Mouse (Mus musculus) CH12.LX (cell line): ENCODE measurements around the gene Gal3st2. TPM values are rescaled to one million over a fixed set of nuclear protein-coding genes. Genes with fewer than 3 reads are reported as not detected.

Source experiments
- DNase-seq: peaks from one replicate; pipeline ENCODE4 v3.0.0-alpha.2; 2013; ENCODE audit errors: extremely low read depth
- H3K27ac ChIP-seq: 2 replicates; pipeline ENCODE4 v1.5.1; 2012; ENCODE audit warnings: low read depth, mild to moderate bottlenecking, control low read depth, moderate library complexity; ENCODE audit not compliant: insufficient read depth
- H3K27me3 ChIP-seq: replicated peaks from 2 replicates; pipeline ENCODE3; 2012; ENCODE audit warnings: inconsistent platforms
- H3K36me3 ChIP-seq, 2 experiments: replicated peaks in 1 of 2; 2 replicates each; pipeline versions ENCODE3 to v1.6.1; 2012; ENCODE audit warnings: inconsistent platforms in 1 of 2, low read length in 1 of 2, mild to moderate bottlenecking in 1 of 2, mixed read lengths in 1 of 2, moderate library complexity in 1 of 2; ENCODE audit not compliant: control insufficient read depth in 1 of 2, insufficient read depth in 1 of 2
- H3K4me1 ChIP-seq, 2 experiments: 2 replicates each; pipeline ENCODE4 v1.6.1; 2012; ENCODE audit warnings: inconsistent platforms in 1 of 2, moderate library complexity in 1 of 2; ENCODE audit not compliant: insufficient read depth in 2 of 2, control insufficient read depth in 1 of 2
- H3K4me2 ChIP-seq: 2 replicates; pipeline ENCODE4 v1.6.1; 2012; ENCODE audit warnings: low read depth, mild to moderate bottlenecking, control low read depth; ENCODE audit not compliant: poor library complexity, insufficient read depth, severe bottlenecking
- H3K4me3 ChIP-seq, 3 experiments: fragments of 150-350 bp in 1 of 3; sonication (generic) in 1 of 3; replicated peaks in 1 of 3; 2 replicates each; pipeline versions ENCODE3 to v1.5.1; 2011 to 2012; ENCODE audit warnings: low read depth in 2 of 3, low read length in 2 of 3, mild to moderate bottlenecking in 2 of 3, moderate library complexity in 2 of 3, control low read depth in 1 of 3, improper control_type of control experiment in 1 of 3, inconsistent platforms in 1 of 3, mixed read lengths in 1 of 3; ENCODE audit not compliant: poor library complexity in 1 of 3
- H3K79me2 ChIP-seq: replicated peaks from 2 replicates; pipeline ENCODE4 v1.6.1; 2012; ENCODE audit warnings: mild to moderate bottlenecking, moderate library complexity; ENCODE audit not compliant: control insufficient read depth, poor library complexity, insufficient read depth, severe bottlenecking; ENCODE audit errors: extremely low read depth
- H3K9ac ChIP-seq: 2 replicates; pipeline ENCODE4 v1.6.1; 2012; ENCODE audit warnings: low read depth, mild to moderate bottlenecking, control low read depth, moderate library complexity; ENCODE audit not compliant: insufficient read depth
- H3K9me3 ChIP-seq: replicated peaks from 2 replicates; pipeline ENCODE3; 2012; ENCODE audit warnings: low read length, inconsistent platforms, mixed read lengths
- BHLHE40 ChIP-seq: IDR thresholded peaks from 2 replicates; pipeline ENCODE4 v1.6.1; 2011; ENCODE audit warnings: mild to moderate bottlenecking, low read depth, low read length, improper control_type of control experiment
- CHD1 ChIP-seq: IDR thresholded peaks from 2 replicates; pipeline ENCODE4 v1.6.1; 2012; ENCODE audit warnings: low read depth, low read length, improper control_type of control experiment, inconsistent platforms
- CHD2 ChIP-seq: IDR thresholded peaks from 2 replicates; pipeline ENCODE4 v1.6.1; 2011; ENCODE audit warnings: low read length, improper control_type of control experiment
- CTCF ChIP-seq, 2 experiments: IDR thresholded peaks in 1 of 2; conservative IDR thresholded peaks in 1 of 2; 2 replicates each; pipeline ENCODE4 v1.5.1; 2011 to 2012; ENCODE audit warnings: low read depth in 2 of 2, low read length in 2 of 2, improper control_type of control experiment in 1 of 2, inconsistent platforms in 1 of 2, mild to moderate bottlenecking in 1 of 2, moderate library complexity in 1 of 2
- E2F4 ChIP-seq: IDR thresholded peaks from 2 replicates; pipeline ENCODE4 v1.6.1; 2011; ENCODE audit warnings: low read depth, low read length, improper control_type of control experiment; ENCODE audit not compliant: insufficient replicate concordance
- ELF1 ChIP-seq: IDR thresholded peaks from 2 replicates; pipeline ENCODE4 v1.6.1; 2014; ENCODE audit warnings: low read depth, mild to moderate bottlenecking, inconsistent platforms, low read length, improper control_type of control experiment
- EP300 ChIP-seq: IDR thresholded peaks from 2 replicates; pipeline ENCODE4 v1.6.1; 2011; ENCODE audit warnings: low read length, improper control_type of control experiment
- GABPA ChIP-seq: IDR thresholded peaks from 2 replicates; pipeline ENCODE4 v1.6.1; 2012; ENCODE audit warnings: low read depth, low read length, improper control_type of control experiment, inconsistent platforms; ENCODE audit not compliant: insufficient replicate concordance
- IRF4 ChIP-seq: IDR thresholded peaks from 2 replicates; pipeline ENCODE4 v1.6.1; 2014; ENCODE audit warnings: low read depth, mild to moderate bottlenecking, inconsistent platforms, low read length, improper control_type of control experiment
- JUN ChIP-seq: IDR thresholded peaks from 2 replicates; pipeline ENCODE4 v1.6.1; 2011; ENCODE audit warnings: low read depth, mild to moderate bottlenecking, low read length, improper control_type of control experiment, moderate library complexity; ENCODE audit not compliant: insufficient read depth
- MAFK ChIP-seq: IDR thresholded peaks from 2 replicates; pipeline ENCODE4 v1.6.1; 2011; ENCODE audit warnings: low read length, improper control_type of control experiment; ENCODE audit not compliant: insufficient replicate concordance
- MAX ChIP-seq: IDR thresholded peaks from 2 replicates; pipeline ENCODE4 v1.6.1; 2011; ENCODE audit warnings: low read length, improper control_type of control experiment
- MAZ ChIP-seq: IDR thresholded peaks from 2 replicates; pipeline ENCODE4 v1.6.1; 2012; ENCODE audit warnings: low read depth, mild to moderate bottlenecking, inconsistent platforms, low read length, improper control_type of control experiment, moderate library complexity
- MEF2A ChIP-seq: IDR thresholded peaks from 2 replicates; pipeline ENCODE4 v1.6.1; 2014; ENCODE audit warnings: low read depth, mild to moderate bottlenecking, inconsistent platforms, low read length, improper control_type of control experiment, borderline replicate concordance
- MXI1 ChIP-seq: IDR thresholded peaks from 2 replicates; pipeline ENCODE4 v1.6.1; 2011; ENCODE audit warnings: mild to moderate bottlenecking, low read depth, low read length, improper control_type of control experiment
- MYC ChIP-seq: IDR thresholded peaks from 2 replicates; pipeline ENCODE4 v1.6.1; 2011; ENCODE audit warnings: low read depth, mild to moderate bottlenecking, improper control_type of control experiment, low read length
- NELFE ChIP-seq: IDR thresholded peaks from 2 replicates; pipeline ENCODE4 v1.6.1; 2011; ENCODE audit warnings: low read depth, low read length, improper control_type of control experiment
- NRF1 ChIP-seq: IDR thresholded peaks from 2 replicates; pipeline ENCODE4 v1.6.1; 2014; ENCODE audit warnings: low read depth, mild to moderate bottlenecking, inconsistent platforms, low read length, improper control_type of control experiment, moderate library complexity
- PAX5 ChIP-seq: IDR thresholded peaks from 2 replicates; pipeline ENCODE4 v1.6.1; 2012; ENCODE audit warnings: low read length, inconsistent platforms, mixed read lengths
- POLR2A ChIP-seq: IDR thresholded peaks from 2 replicates; pipeline ENCODE4 v1.6.1; 2011; ENCODE audit warnings: low read depth, mild to moderate bottlenecking, improper control_type of control experiment, low read length
- POLR2AphosphoS2 ChIP-seq: IDR thresholded peaks from 2 replicates; pipeline ENCODE4 v1.6.1; 2011; ENCODE audit warnings: low read depth, low read length, improper control_type of control experiment
- RAD21 ChIP-seq: IDR thresholded peaks from 2 replicates; pipeline ENCODE4 v1.6.1; 2011; ENCODE audit warnings: low read depth, mild to moderate bottlenecking, low read length, improper control_type of control experiment, moderate library complexity
- RCOR1 ChIP-seq: conservative IDR thresholded peaks from 2 replicates; pipeline ENCODE4 v1.6.1; 2012; ENCODE audit warnings: low read depth, mild to moderate bottlenecking, inconsistent platforms, low read length, improper control_type of control experiment
- TBP ChIP-seq: conservative IDR thresholded peaks from 2 replicates; pipeline ENCODE4 v1.6.1; 2011; ENCODE audit warnings: low read depth, low read length, improper control_type of control experiment
- TCF12 ChIP-seq: IDR thresholded peaks from 2 replicates; pipeline ENCODE4 v1.6.1; 2014; ENCODE audit warnings: low read depth, mild to moderate bottlenecking, inconsistent platforms, low read length, improper control_type of control experiment
- UBTF ChIP-seq: IDR thresholded peaks from 2 replicates; pipeline ENCODE4 v1.6.1; 2012; ENCODE audit warnings: low read depth, mild to moderate bottlenecking, inconsistent platforms, low read length, improper control_type of control experiment, moderate library complexity
- USF1 ChIP-seq: IDR thresholded peaks from 2 replicates; pipeline ENCODE4 v1.6.1; 2014; ENCODE audit warnings: low read depth, mild to moderate bottlenecking, inconsistent platforms, low read length, improper control_type of control experiment
- ZC3H11A ChIP-seq: IDR thresholded peaks from 2 replicates; pipeline ENCODE4 v1.6.1; 2012; ENCODE audit warnings: low read depth, mild to moderate bottlenecking, inconsistent platforms, low read length, improper control_type of control experiment
- ZKSCAN1 ChIP-seq: IDR thresholded peaks from 2 replicates; pipeline ENCODE4 v1.6.1; 2012; ENCODE audit warnings: low read depth, inconsistent platforms, low read length, improper control_type of control experiment, borderline replicate concordance
- ZMIZ1 ChIP-seq: IDR thresholded peaks from 2 replicates; pipeline ENCODE4 v1.6.1; 2012; ENCODE audit warnings: low read depth, mild to moderate bottlenecking, inconsistent platforms, low read length, improper control_type of control experiment
- ZNF384 ChIP-seq: IDR thresholded peaks from 2 replicates; pipeline ENCODE4 v1.6.1; 2012; ENCODE audit warnings: low read depth, low read length, improper control_type of control experiment, inconsistent platforms
- dilution Hi-C: fragments of 300-500 bp; cut with MboI; formaldehyde crosslinking; loops from 2 replicates; pipeline ENCODE4 v1.14.3; 2020; ENCODE audit warnings: low sequenced_read_pairs; ENCODE audit not compliant: extremely low pct_unique_long_range_greater_than_20kb, extremely low pct_ligation_motif_present
- in situ Hi-C: fragments of 300-500 bp; cut with MboI; formaldehyde crosslinking; loops from 3 replicates; pipeline ENCODE4 v1.14.3; 2019; ENCODE audit warnings: low sequenced_read_pairs, low pct_ligation_motif_present, low pct_unique_long_range_greater_than_20kb, mixed read lengths
- polyA plus RNA-seq: library from polyadenylated mRNA; unstranded; fragments of >175 nt; gene quantifications from 2 replicates; pipeline ENCODE4 v1.2.1, GENCODE M21; 2012; ENCODE audit warnings: low read depth; ENCODE audit not compliant: insufficient read length
- total RNA-seq, 2 experiments: library from RNA; depleted of rRNA; stranded (reverse); fragments of 300-350 nt in 1 of 2; fragments of >200 nt in 1 of 2; gene quantifications; 2 replicates each; pipeline ENCODE4 v1.2.3; 2012 to 2014

Gene Gal3st2
- total and polyA plus RNA-seq, 3 experiments: 0.04 TPM; not detected in 2

- DNase-seq: no peak
- dilution Hi-C loops (no loop called here), in situ Hi-C loops (no loop called here)
- peak within 1 kb of the TSS; percentile 84 for H3K9ac ChIP-seq
- H3K4me3 ChIP-seq: peak within 1 kb of the TSS; percentile 41 to 78 (median 56)
- H3K36me3 ChIP-seq: peaks cover 4 to 43% of the 10 kb centered on the region in 2 experiments
- TF ChIP-seq UBTF: no peak
- TF ChIP-seq ELF1: no peak
- no peak for TF ChIP-seq MAZ
- no peak for TF ChIP-seq TBP
- TF ChIP-seq POLR2A: no peak
- no peak for TF ChIP-seq TCF12
- no peak for TF ChIP-seq NRF1
- TF ChIP-seq CHD2: no peak
- TF ChIP-seq ZMIZ1: no peak
- no peak for TF ChIP-seq ZNF384
- TF ChIP-seq POLR2AphosphoS2: no peak
- TF ChIP-seq MAFK: no peak
- TF ChIP-seq CHD1: no peak
- TF ChIP-seq, all 38 proteins: peak for 0
- Histone ChIP-seq H3K79me2 (no peaks in the 10 kb centered on the region), H3K4me1 (peaks cover 6 to 19% of the 10 kb centered on the region in 2 experiments), H3K27me3 (no peaks in the 10 kb centered on the region), H3K9me3 (no peaks in the 10 kb centered on the region), H3K27ac (peak within 1 kb of the TSS; percentile 94), H3K4me2 (peak within 1 kb of the TSS; percentile 81)
These were observed 36.5 kb upstream of the Gal3st2 start, which contains the start of gene D2hgdh for GRCm38 (mm10) chr1:93824609-93825008. TSS of gene D2hgdh (plus strand) at chr1:93824909.

- Histone ChIP-seq H3K4me3 (peak overlapping the region; percentile 41 to 78 (median 56)), H3K27ac (peak overlapping the region; percentile 94), H3K4me1 (peaks cover 6 to 19% of the 10 kb centered on the region in 2 experiments), H3K79me2 (no peaks in the 10 kb centered on the region), H3K4me2 (peak overlapping the region; percentile 81), H3K36me3 (peaks cover 2 to 42% of the 10 kb centered on the region in 2 experiments), H3K27me3 (no peaks in the 10 kb centered on the region), H3K9me3 (no peaks in the 10 kb centered on the region), H3K9ac (peak overlapping the region; percentile 84)
- dilution Hi-C loops: no loop called here
- peak; percentile 98 for DNase-seq
- in situ Hi-C loops: no loop called here
- peak; percentile 87 for TF ChIP-seq MYC
- TF ChIP-seq RCOR1: no peak
- no peak; the same call in 1 of the 2 replicates for TF ChIP-seq IRF4
- TF ChIP-seq ZNF384: peak; percentile 52
- TF ChIP-seq BHLHE40: peak; percentile 34; the same call in 1 of the 2 replicates
- TF ChIP-seq NELFE: peak; percentile 96
- TF ChIP-seq UBTF: no peak
- TF ChIP-seq ZC3H11A: no peak
- TF ChIP-seq EP300: no peak
- peak; percentile 92 for TF ChIP-seq MAZ
- TF ChIP-seq RAD21: no peak
- peak; percentile 87 for TF ChIP-seq ZMIZ1
- TF ChIP-seq ZKSCAN1: no peak
- TF ChIP-seq GABPA: peak; percentile 4; the same call in 1 of the 2 replicates
- peak; percentile 92 for TF ChIP-seq MAX
- no peak for TF ChIP-seq CTCF (conservative IDR thresholded peaks at IDR 0.05 in 1 of 2, IDR thresholded peaks at IDR 0.05 in 1 of 2; ENCODE audit: low read depth in 2 of 2, low read length in 2 of 2)
- TF ChIP-seq USF1: no peak
- TF ChIP-seq MEF2A: 0 out of 2 replicates have a peak, but pooled peaks have one; percentile 40
- TF ChIP-seq CHD1: no peak
- no peak for TF ChIP-seq PAX5
- peak; percentile 86 for TF ChIP-seq TCF12
- TF ChIP-seq MAFK: no peak
- peak; percentile 82; the same call in 1 of the 2 replicates for TF ChIP-seq MXI1
- TF ChIP-seq JUN: no peak
- TF ChIP-seq E2F4: no peak
- peak; percentile 96 for TF ChIP-seq ELF1
These were observed 35.9 kb upstream of the Gal3st2 start for GRCm38 (mm10) chr1:93825105-93825674.
